Mouse (Mus musculus) heart, embryonic 15.5 days (tissue): ENCODE results near the gene Ctns. TPM values are rescaled to one million over a fixed set of nuclear protein-coding genes. Genes with fewer than 3 reads are reported as not detected.

Experiments
- ATAC-seq: fragments of 200-750 bp; cut with Nextera tagmentation; replicated peaks from 2 replicates; pipeline ENCODE4 v1.8.0; 2017; ENCODE audit warnings: low read depth, moderate TSS enrichment; ENCODE audit not compliant: insufficient number of reproducible peaks, insufficient read depth, low FRiP score
- H3K27ac ChIP-seq: fragments of 300-500 bp; sonication (generic); 2 replicates; pipeline ENCODE4 v1.5.1; 2015; ENCODE audit warnings: mild to moderate bottlenecking, inconsistent platforms
- H3K27me3 ChIP-seq: fragments of 300-500 bp; sonication (generic); 2 replicates; pipeline ENCODE4 v1.6.1; 2015; ENCODE audit warnings: inconsistent platforms
- H3K36me3 ChIP-seq: fragments of 300-500 bp; sonication (generic); 2 replicates; pipeline ENCODE4 v1.6.1; 2015; ENCODE audit warnings: mild to moderate bottlenecking, inconsistent platforms
- H3K4me1 ChIP-seq: fragments of 300-500 bp; sonication (generic); replicated peaks from 2 replicates; pipeline ENCODE4 v1.6.1; 2015; ENCODE audit warnings: inconsistent platforms
- H3K4me2 ChIP-seq: fragments of 300-500 bp; sonication (generic); 2 replicates; pipeline ENCODE4 v1.6.1; 2015; ENCODE audit warnings: inconsistent platforms, mild to moderate bottlenecking, moderate library complexity
- H3K4me3 ChIP-seq: fragments of 300-500 bp; sonication (generic); 2 replicates; pipeline ENCODE4 v1.5.1; 2015; ENCODE audit warnings: mild to moderate bottlenecking, inconsistent platforms
- H3K9ac ChIP-seq: fragments of 300-500 bp; sonication (generic); 2 replicates; pipeline ENCODE4 v1.6.1; 2015; ENCODE audit warnings: mild to moderate bottlenecking, inconsistent platforms
- H3K9me3 ChIP-seq: fragments of 300-500 bp; sonication (generic); replicated peaks from 2 replicates; pipeline ENCODE4 v1.6.1; 2016; ENCODE audit warnings: inconsistent platforms
- WGBS: fragments of 180-500 bp; shearing (Covaris S2); methylation state at CpG from one replicate; pipeline ENCODE4 v1.1.7; 2015; ENCODE audit warnings: mixed read lengths; 5-methylcytosine and 5-hydroxymethylcytosine counted together
- polyA plus RNA-seq: library from polyadenylated mRNA; unstranded; fragments of >200 nt; fragmentation: Nextera tagmentation; extraction: Ambion mirVana; gene quantifications from 2 replicates; pipeline ENCODE4 v1.2.1, GENCODE M21; 2015

The Ctns gene
- polyA plus RNA-seq, result 12.5 and 13.2 TPM in 2 replicates

DNA sequence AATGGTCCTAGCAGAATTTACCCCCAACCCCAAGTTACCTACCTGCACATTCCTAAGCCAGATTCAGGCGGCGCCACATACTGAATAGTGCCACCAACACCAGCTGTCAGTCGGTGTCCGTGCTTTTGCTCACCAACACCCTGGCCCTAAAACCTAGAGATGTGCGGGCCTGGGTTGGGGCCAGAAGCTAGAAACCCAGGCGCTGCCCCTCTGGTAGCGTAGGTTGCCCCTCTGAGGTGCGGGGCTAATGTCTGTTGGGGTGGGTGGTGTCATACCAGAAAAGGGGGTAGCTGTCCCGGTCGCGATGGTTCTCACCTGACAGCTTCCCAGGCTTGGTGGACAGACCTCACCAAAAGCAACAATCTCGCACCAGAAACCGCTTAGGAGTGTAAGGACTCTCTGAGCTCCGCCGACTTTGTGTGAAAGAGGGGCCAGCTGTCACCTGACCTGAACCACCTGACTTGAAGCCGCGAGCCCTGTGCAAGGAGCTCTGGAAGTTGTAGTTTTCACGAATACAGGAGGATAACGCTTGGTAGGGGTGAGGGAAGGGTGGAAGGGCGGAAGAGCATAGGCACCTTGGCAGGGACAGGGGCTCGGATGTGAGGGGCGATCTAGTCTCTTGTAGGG is at the start of gene Ctns:
Gene Ctns (minus strand): TSS at position 440 of the 627 bp plus-strand sequence.
- Histone ChIP-seq H3K9ac (peak within 1 kb of the TSS; percentile 85), H3K9me3 (no peaks in the 10 kb centered on the region), H3K36me3 (no peaks in the 10 kb centered on the region), H3K4me3 (peak within 1 kb of the TSS; percentile 71), H3K27ac (peak within 1 kb of the TSS; percentile 71), H3K4me1 (peaks cover 13% of the 10 kb centered on the region), H3K4me2 (peak within 1 kb of the TSS; percentile 95), H3K27me3 (no peaks in the 10 kb centered on the region)
- WGBS, result under 1% methylated on average over 22 of the region's 22 CpGs
- ATAC-seq, result peak; percentile 93

DNA sequence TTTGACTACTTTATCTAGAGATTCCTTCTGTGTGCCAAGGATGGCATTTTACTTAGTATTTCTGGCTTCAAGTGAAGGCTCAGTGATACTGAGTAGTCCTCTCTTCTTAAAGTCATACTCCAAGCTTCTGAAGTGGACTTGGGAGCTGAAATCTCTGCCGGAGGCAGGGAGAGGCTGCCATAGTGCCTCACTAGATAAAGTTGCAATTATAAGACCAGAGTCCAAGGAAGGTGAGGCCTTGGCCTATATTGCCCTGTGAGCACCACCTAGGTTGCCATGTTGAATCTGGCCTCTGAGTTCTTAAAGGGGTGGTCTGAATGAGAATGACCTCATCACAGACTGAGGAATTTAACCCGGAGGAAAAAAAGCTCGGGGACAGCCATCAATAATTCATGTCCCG is 43.9 kb upstream of the Ctns start:
- H3K4me3 ChIP-seq, result no peak overlapping the region
- 84% methylated on average over 4 of the region's 4 CpGs for WGBS
- no peak for ATAC-seq

DNA sequence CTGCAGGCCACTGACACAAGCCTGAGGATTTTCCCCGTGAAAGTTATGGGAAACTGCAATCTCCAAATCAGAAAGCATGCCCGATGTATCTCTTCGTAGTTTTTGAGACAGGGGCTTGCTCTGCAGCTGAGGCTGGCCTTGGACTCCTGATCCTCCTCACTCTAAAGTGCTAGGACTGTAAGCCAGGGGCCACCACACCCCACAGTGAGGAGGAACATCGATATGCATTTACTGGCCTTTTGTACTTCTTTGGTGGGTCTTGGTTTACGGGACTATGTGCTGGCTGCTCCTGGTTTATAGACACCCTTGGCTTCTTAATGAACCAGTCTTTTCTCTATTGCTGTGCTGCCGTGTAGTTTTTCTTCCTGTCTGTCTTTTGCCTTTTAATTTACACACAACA is 43.4 kb upstream of the Ctns start:
- H3K4me2 ChIP-seq, result no peak overlapping the region
- no peak overlapping the region for H3K4me3 ChIP-seq
- WGBS, result 77% methylated on average over 6 of the region's 6 CpGs
- H3K9me3 ChIP-seq, result no peaks in the 10 kb centered on the region
- no peaks in the 10 kb centered on the region for H3K4me1 ChIP-seq
- no peak overlapping the region for H3K9ac ChIP-seq
- no peak overlapping the region for H3K27ac ChIP-seq
- no peaks in the 10 kb centered on the region for H3K27me3 ChIP-seq
- ATAC-seq, result no peak
- no peaks in the 10 kb centered on the region for H3K36me3 ChIP-seq

More for the DNA sequence above, 43.9 kb upstream of the Ctns start:
- no peak overlapping the region for H3K4me2 ChIP-seq
- H3K9me3 ChIP-seq, result no peaks in the 10 kb centered on the region
- no peak overlapping the region for H3K27ac ChIP-seq
- H3K36me3 ChIP-seq, result no peaks in the 10 kb centered on the region
- no peaks in the 10 kb centered on the region for H3K4me1 ChIP-seq
- H3K27me3 ChIP-seq, result no peaks in the 10 kb centered on the region
- no peak overlapping the region for H3K9ac ChIP-seq

DNA sequence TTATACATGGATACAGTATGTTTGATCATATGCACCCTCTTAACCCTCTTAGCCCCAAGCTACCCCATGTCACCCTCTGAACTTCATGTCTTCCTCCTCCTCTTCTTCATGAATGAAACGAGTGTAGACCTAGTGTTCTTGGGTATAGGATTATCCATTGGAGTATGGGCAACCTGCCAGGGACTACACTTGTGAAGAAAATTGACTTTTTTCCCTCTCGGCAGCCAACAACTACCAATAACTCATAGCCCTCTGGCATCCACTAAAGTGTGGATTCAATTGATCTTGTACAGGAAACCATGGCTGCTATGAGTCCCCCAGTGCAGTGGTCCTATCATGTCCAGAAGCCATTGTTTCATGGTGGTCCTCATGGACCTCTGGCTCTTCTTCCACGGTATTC is 37.9 kb upstream of the Ctns start:
- Histone ChIP-seq H3K36me3 (no peaks in the 10 kb centered on the region), H3K9me3 (no peaks in the 10 kb centered on the region), H3K27ac (peak overlapping the region; percentile 50), H3K9ac (no peak overlapping the region), H3K4me1 (0 out of 2 replicates have a peak, but pooled peaks cover 7% of the 10 kb centered on the region), H3K4me3 (no peak overlapping the region), H3K4me2 (no peak overlapping the region), H3K27me3 (no peaks in the 10 kb centered on the region)
- WGBS, result 55% methylated on average over 3 of the region's 3 CpGs
- no peak for ATAC-seq

DNA sequence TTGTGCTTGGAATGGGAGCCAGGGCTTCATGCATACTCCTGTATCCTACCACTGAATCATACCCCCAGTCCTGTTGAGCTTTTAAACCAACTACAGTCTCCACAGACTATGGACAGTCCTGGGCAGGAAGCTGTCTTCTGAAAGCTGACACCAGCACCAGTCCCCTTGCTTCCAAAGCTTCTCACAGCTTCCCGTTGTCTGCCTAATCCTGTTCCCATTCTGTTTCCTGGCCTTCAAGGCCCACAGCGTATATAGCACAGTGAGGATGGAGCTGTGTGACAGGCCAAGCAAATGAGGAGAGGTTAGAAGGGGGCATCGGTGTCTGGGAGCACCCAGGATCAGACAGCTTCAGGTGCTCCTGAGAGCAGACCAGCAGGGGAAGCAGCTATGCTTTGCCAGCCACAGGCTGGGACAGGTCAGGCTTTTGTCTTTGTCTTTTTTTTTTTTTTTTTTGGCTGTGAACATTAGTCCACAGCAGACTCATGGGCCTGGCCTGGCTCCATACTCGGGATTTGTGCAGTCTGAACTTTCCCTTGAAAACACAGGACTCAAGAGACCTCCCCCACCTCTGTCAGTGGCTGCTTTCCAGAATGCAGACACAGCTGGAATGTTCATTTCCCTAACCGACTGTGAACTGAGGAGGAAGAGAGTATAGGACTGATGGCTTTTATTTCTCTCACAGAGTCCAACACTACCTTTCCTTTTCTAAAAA is 37.3 kb upstream of the Ctns start:
- Histone ChIP-seq H3K4me3 (no peak overlapping the region), H3K27ac (peak overlapping the region; percentile 66), H3K4me1 (0 out of 2 replicates have a peak, but pooled peaks cover 7% of the 10 kb centered on the region), H3K9ac (no peak overlapping the region), H3K36me3 (no peaks in the 10 kb centered on the region), H3K4me2 (no peak overlapping the region), H3K9me3 (no peaks in the 10 kb centered on the region), H3K27me3 (no peaks in the 10 kb centered on the region)
- WGBS, result 21% methylated on average over 5 of the region's 5 CpGs
- peak; percentile 47 for ATAC-seq

DNA sequence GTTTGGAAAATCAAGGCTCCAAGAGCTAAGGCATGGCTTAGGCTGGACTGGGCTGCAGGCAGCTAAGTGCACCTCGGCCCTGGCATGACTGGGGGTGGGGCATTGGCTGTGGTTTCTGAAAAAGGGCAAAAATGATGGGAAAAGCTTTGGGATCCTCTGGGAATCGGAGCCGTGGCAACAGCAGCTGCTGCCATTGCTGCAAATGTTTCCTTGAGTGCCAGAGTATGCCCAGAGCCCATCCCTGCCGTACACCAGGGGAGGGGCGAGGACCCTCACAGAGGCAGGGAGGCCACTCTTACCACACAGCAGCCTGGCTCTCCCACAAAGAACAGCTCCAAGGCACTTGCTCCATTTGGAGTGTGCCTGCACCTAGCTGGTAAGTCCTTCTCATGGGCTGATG is 35.1 kb upstream of the Ctns start, which contains the start of gene Trpv1:
Gene Trpv1 (plus strand): TSS at position 301 of the 400 bp plus-strand sequence.
- no peak within 1 kb of the TSS for H3K27ac ChIP-seq
- no peaks in the 10 kb centered on the region for H3K9me3 ChIP-seq
- H3K4me2 ChIP-seq, result no peak within 1 kb of the TSS
- H3K9ac ChIP-seq, result no peak within 1 kb of the TSS
- ATAC-seq, result no peak
- H3K36me3 ChIP-seq, result no peaks in the 10 kb centered on the region
- no peaks in the 10 kb centered on the region for H3K27me3 ChIP-seq
- 0 out of 2 replicates have a peak, but pooled peaks cover 7% of the 10 kb centered on the region for H3K4me1 ChIP-seq
- 76% methylated on average over 5 of the region's 5 CpGs for WGBS
- no peak within 1 kb of the TSS for H3K4me3 ChIP-seq

DNA sequence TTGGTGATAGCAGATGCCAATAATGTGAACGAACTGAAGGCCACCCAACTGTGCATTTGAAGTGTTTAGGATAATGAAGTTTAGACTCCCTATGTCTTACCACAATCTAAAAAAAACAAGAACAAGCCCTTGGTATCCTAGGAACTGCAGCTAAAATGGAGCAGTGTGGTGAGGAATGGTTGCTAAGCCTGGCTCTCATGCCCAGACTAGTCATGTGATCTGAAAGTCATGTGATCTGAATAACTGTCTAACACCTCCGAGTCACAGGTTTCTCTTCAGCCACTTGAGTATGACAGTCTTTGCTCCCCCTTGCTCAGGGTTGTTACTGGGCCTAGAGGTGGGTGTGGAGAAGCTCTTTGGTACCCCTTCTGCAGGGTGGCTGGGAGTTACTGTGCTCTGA is 33.7 kb upstream of the Ctns start:
- WGBS, result 48% methylated on average over 2 of the region's 2 CpGs
- H3K4me2 ChIP-seq, result no peak overlapping the region
- H3K4me3 ChIP-seq, result no peak overlapping the region
- H3K27me3 ChIP-seq, result no peaks in the 10 kb centered on the region
- no peak for ATAC-seq
- no peaks in the 10 kb centered on the region for H3K9me3 ChIP-seq
- no peak overlapping the region for H3K27ac ChIP-seq
- H3K9ac ChIP-seq, result no peak overlapping the region
- H3K4me1 ChIP-seq, result 0 out of 2 replicates have a peak, but pooled peaks cover 7% of the 10 kb centered on the region
- H3K36me3 ChIP-seq, result no peaks in the 10 kb centered on the region

DNA sequence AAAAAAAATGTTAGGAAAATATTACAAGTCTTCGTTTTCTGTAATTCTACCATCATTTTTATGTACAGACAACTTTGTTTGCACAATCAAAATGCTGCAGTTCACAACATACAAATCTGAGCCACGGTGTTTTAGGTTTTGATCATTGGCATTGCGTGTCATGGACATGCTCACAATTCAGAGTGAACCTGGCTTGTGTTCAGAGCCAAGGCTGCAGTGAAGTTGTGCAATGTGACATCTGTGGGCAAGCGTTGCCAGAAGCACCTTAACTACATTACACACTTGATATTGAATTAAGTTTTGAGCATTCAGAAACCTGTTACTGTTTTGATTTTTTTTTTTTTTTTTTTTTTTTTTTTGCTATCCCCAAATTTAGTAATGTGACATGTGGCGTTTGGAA is 31.2 kb upstream of the Ctns start:
- no peak overlapping the region for H3K9ac ChIP-seq
- no peak overlapping the region for H3K4me2 ChIP-seq
- H3K4me1 ChIP-seq, result 0 out of 2 replicates have a peak, but pooled peaks cover under 1% of the 10 kb centered on the region
- no peak for ATAC-seq
- 81% methylated on average over 5 of the region's 5 CpGs for WGBS
- H3K9me3 ChIP-seq, result no peaks in the 10 kb centered on the region
- no peak overlapping the region for H3K4me3 ChIP-seq
- H3K27me3 ChIP-seq, result no peaks in the 10 kb centered on the region
- no peaks in the 10 kb centered on the region for H3K36me3 ChIP-seq
- H3K27ac ChIP-seq, result no peak overlapping the region

DNA sequence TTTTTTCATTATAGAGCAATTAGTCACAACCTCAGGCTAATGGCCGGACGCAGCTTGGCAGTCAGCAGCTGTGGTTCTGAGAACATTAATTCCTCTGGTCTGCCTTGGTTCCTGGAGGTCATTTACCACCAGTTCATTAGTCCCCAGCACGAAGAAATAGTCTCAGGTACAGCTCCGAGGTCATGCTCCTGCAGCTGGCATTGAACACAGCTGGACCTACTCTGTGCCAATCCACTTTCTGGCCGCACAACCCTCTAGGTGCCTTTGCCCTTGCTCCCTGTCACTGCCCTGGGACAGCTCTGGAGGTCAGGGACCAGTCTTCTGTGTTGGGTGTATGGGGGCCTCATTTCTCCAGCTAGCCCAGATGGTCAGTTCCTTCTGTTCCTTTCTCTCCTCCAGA is 30.0 kb upstream of the Ctns start:
- no peaks in the 10 kb centered on the region for H3K27me3 ChIP-seq
- H3K9me3 ChIP-seq, result no peaks in the 10 kb centered on the region
- WGBS, result 72% methylated on average over 5 of the region's 5 CpGs
- ATAC-seq, result no peak
- no peak overlapping the region for H3K27ac ChIP-seq
- H3K9ac ChIP-seq, result no peak overlapping the region
- no peaks in the 10 kb centered on the region for H3K36me3 ChIP-seq
- no peak overlapping the region for H3K4me2 ChIP-seq
- H3K4me3 ChIP-seq, result no peak overlapping the region
- H3K4me1 ChIP-seq, result no peaks in the 10 kb centered on the region

DNA sequence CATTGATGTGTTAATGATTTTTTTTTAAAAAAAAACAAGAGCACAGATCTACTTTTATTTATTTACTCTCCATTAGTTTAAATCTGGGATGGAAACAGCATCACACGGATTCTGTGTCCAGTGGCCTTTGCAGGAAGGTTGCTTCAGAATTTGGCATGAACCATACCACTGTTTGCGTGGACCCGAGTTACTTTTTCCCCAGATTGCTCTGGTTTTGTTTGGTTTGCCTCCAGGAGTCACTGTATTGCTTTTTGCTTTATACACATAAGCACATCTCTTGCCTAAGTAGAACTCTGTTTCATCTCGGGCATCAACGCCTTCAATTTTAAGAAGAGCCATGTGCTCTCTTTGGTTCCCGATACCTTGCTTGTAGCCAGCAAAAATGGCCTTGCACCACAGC is 27.0 kb upstream of the Ctns start:
- no peak overlapping the region for H3K27ac ChIP-seq
- H3K4me1 ChIP-seq, result no peaks in the 10 kb centered on the region
- no peaks in the 10 kb centered on the region for H3K36me3 ChIP-seq
- no peaks in the 10 kb centered on the region for H3K9me3 ChIP-seq
- no peak for ATAC-seq
- 85% methylated on average over 6 of the region's 6 CpGs for WGBS
- no peak overlapping the region for H3K4me2 ChIP-seq
- no peak overlapping the region for H3K4me3 ChIP-seq
- no peak overlapping the region for H3K9ac ChIP-seq
- H3K27me3 ChIP-seq, result no peaks in the 10 kb centered on the region

DNA sequence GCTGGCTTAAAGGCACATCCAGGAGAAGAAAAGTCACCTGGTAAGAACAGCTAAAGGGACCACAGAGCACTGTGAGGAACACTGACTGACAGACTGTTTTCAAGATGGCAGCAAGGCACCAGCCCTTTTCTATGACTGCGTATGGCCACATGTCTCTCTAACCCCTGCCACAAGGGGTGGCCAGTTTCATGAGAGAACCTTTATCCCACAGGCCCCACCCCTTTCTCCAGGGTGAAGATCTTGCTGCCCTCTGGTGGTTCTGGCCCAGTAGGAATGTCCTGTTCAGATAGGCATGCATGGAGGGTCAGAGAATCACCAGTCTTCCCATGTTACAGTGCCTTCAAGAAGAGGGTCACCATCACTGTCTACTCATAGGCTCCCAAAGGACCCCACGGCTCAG is 25.1 kb upstream of the Ctns start:
- Histone ChIP-seq H3K4me3 (no peak overlapping the region), H3K9me3 (no peaks in the 10 kb centered on the region), H3K9ac (no peak overlapping the region), H3K4me1 (no peaks in the 10 kb centered on the region), H3K4me2 (no peak overlapping the region), H3K27ac (no peak overlapping the region), H3K27me3 (no peaks in the 10 kb centered on the region), H3K36me3 (no peaks in the 10 kb centered on the region)
- 70% methylated on average over 2 of the region's 2 CpGs for WGBS
- ATAC-seq, result no peak

DNA sequence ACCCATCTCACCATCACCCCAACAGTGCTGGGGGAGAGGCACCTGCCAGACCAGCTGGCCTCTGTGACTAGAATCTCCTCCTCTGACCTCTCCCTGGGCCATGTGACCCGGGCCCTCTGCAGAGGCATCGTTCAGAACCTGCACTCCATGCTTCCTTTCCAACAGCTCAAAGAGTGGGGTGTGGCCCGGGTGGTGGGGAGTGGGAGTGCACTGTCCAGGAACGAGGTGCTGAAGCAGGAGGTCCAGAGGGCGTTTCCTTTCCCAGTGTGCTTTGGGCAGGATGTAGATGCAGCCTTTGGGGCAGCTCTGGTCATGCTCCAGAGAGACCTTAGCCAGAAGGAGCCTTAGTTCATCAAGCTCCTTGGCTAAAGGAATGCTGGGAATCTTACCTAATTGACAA is 24.0 kb upstream of the Ctns start:
- no peak overlapping the region for H3K9ac ChIP-seq
- no peaks in the 10 kb centered on the region for H3K27me3 ChIP-seq
- no peak overlapping the region for H3K4me2 ChIP-seq
- H3K4me1 ChIP-seq, result no peaks in the 10 kb centered on the region
- WGBS, result 28% methylated on average over 5 of the region's 5 CpGs
- H3K27ac ChIP-seq, result no peak overlapping the region
- no peaks in the 10 kb centered on the region for H3K9me3 ChIP-seq
- H3K4me3 ChIP-seq, result no peak overlapping the region
- no peak for ATAC-seq
- no peaks in the 10 kb centered on the region for H3K36me3 ChIP-seq
